Mouse (Mus musculus): Measurements from ENCODE around the gene Gatad2b. TPM values are rescaled to one million over a fixed set of nuclear protein-coding genes. Genes with fewer than 3 reads are reported as not detected.

Gatad2b gene
- polyA plus RNA-seq, 1 experiment from 2014 or later = 15.2 TPM

Small RNAs within 50 kb of the gene (microRNA-seq; reads per million reads assigned to microRNA genes)
- gene Mir7012 = not detected

Other genes with a start within 250 kb of the Gatad2b start
- gene 4933434E20Rik, start 241.5 kb upstream of the Gatad2b start, polyA plus RNA-seq (2015; fragmentation: Nextera tagmentation; extraction: Ambion mirVana) = 215 and 217 TPM in 2 replicates
- 149 and 159 TPM in 2 replicates for gene Ubap2l, start 240.6 kb upstream of the Gatad2b start, polyA plus RNA-seq (2015; fragmentation: Nextera tagmentation; extraction: Ambion mirVana)
- 448 and 450 TPM in 2 replicates for gene Tpm3, start 220.5 kb upstream of the Gatad2b start, polyA plus RNA-seq (2015; fragmentation: Nextera tagmentation; extraction: Ambion mirVana)
- 0.23 and 0.29 TPM in 2 replicates for gene Nup210l, start 189.0 kb upstream of the Gatad2b start, polyA plus RNA-seq (2015; fragmentation: Nextera tagmentation; extraction: Ambion mirVana)
- gene Rps27, start 79.5 kb upstream of the Gatad2b start, polyA plus RNA-seq (2015; fragmentation: Nextera tagmentation; extraction: Ambion mirVana) = 1,085 and 1,143 TPM in 2 replicates
- gene Rab13, start 79.5 kb upstream of the Gatad2b start, polyA plus RNA-seq (2015; fragmentation: Nextera tagmentation; extraction: Ambion mirVana) = 21.4 and 22.2 TPM in 2 replicates
- 109 and 110 TPM in 2 replicates for gene Jtb, start 61.6 kb upstream of the Gatad2b start, polyA plus RNA-seq (2015; fragmentation: Nextera tagmentation; extraction: Ambion mirVana)
- 3.7 TPM in 2 replicates for gene Creb3l4, start 49.7 kb upstream of the Gatad2b start, polyA plus RNA-seq (2015; fragmentation: Nextera tagmentation; extraction: Ambion mirVana)
- gene Slc39a1, start 45.0 kb upstream of the Gatad2b start, polyA plus RNA-seq (2015; fragmentation: Nextera tagmentation; extraction: Ambion mirVana) = 42.8 and 43.2 TPM in 2 replicates
- gene Crtc2, start 39.0 kb upstream of the Gatad2b start, polyA plus RNA-seq (2015; fragmentation: Nextera tagmentation; extraction: Ambion mirVana) = 20.8 and 21.1 TPM in 2 replicates
- 5.4 and 7.2 TPM in 2 replicates for gene Dennd4b, start 28.0 kb upstream of the Gatad2b start, polyA plus RNA-seq (2015; fragmentation: Nextera tagmentation; extraction: Ambion mirVana)
- 18.5 and 18.8 TPM in 2 replicates for gene Slc27a3, start 96.8 kb downstream of the Gatad2b start, polyA plus RNA-seq (2015; fragmentation: Nextera tagmentation; extraction: Ambion mirVana)
- gene Ints3, start 140.4 kb downstream of the Gatad2b start, polyA plus RNA-seq (2015; fragmentation: Nextera tagmentation; extraction: Ambion mirVana) = 33.6 and 36.5 TPM in 2 replicates
- 1.6 TPM in 2 replicates for gene Npr1, start 172.7 kb downstream of the Gatad2b start, polyA plus RNA-seq (2015; fragmentation: Nextera tagmentation; extraction: Ambion mirVana)
- 333 and 340 TPM in 2 replicates for gene Ilf2, start 182.9 kb downstream of the Gatad2b start, polyA plus RNA-seq (2015; fragmentation: Nextera tagmentation; extraction: Ambion mirVana)
- gene Snapin, start 197.9 kb downstream of the Gatad2b start, polyA plus RNA-seq (2015; fragmentation: Nextera tagmentation; extraction: Ambion mirVana) = 76.1 and 81.8 TPM in 2 replicates
- gene Chtop, start 216.3 kb downstream of the Gatad2b start, polyA plus RNA-seq (2015; fragmentation: Nextera tagmentation; extraction: Ambion mirVana) = 219 and 224 TPM in 2 replicates
- gene S100a1, start 221.2 kb downstream of the Gatad2b start, polyA plus RNA-seq (2015; fragmentation: Nextera tagmentation; extraction: Ambion mirVana) = 9.0 and 11.4 TPM in 2 replicates
- 8.1 and 8.5 TPM in 2 replicates for gene S100a13, start 221.3 kb downstream of the Gatad2b start, polyA plus RNA-seq (2015; fragmentation: Nextera tagmentation; extraction: Ambion mirVana)
- not detected in 2 replicates for gene S100a14, start 233.7 kb downstream of the Gatad2b start, polyA plus RNA-seq (2015; fragmentation: Nextera tagmentation; extraction: Ambion mirVana)
- gene S100a16, start 244.1 kb downstream of the Gatad2b start, polyA plus RNA-seq (2015; fragmentation: Nextera tagmentation; extraction: Ambion mirVana) = 31.7 and 40.0 TPM in 2 replicates